Mouse (Mus musculus) liver, adult 2 months (tissue): ENCODE data around the gene Trappc2l. TPM values are rescaled to one million over a fixed set of nuclear protein-coding genes. Genes with fewer than 3 reads are reported as not detected.

Experiments
- DNase-seq: peaks from one replicate; pipeline ENCODE4 v3.0.0-alpha.2; 2011; ENCODE audit warnings: low read depth, low spot score; ENCODE audit errors: extremely low read depth
- H3K27ac ChIP-seq: fragments of 200-500 bp; replicated peaks from 2 replicates; pipeline ENCODE4 v1.5.1; 2012; ENCODE audit warnings: low read depth, mild to moderate bottlenecking, control low read depth, inconsistent platforms, low read length; ENCODE audit not compliant: insufficient read depth
- H3K27me3 ChIP-seq: fragments of 200-500 bp; 2 replicates; pipeline ENCODE4 v1.6.1; 2012; ENCODE audit warnings: mild to moderate bottlenecking, moderate library complexity, low read length, inconsistent platforms; ENCODE audit not compliant: control insufficient read depth, insufficient read depth
- H3K36me3 ChIP-seq: fragments of 200-500 bp; 2 replicates; pipeline ENCODE4 v1.6.1; 2012; ENCODE audit warnings: low read length, inconsistent platforms; ENCODE audit not compliant: control insufficient read depth, insufficient read depth
- H3K4me1 ChIP-seq: fragments of 200-500 bp; 2 replicates; pipeline ENCODE4 v1.6.1; 2011; ENCODE audit warnings: low read length; ENCODE audit not compliant: control insufficient read depth, insufficient read depth
- H3K4me3 ChIP-seq: fragments of 200-500 bp; 2 replicates; pipeline ENCODE4 v1.5.1; 2011; ENCODE audit warnings: low read depth, mild to moderate bottlenecking, control low read depth, low read length, moderate library complexity; ENCODE audit not compliant: insufficient read depth
- H3K79me2 ChIP-seq: fragments of 200-500 bp; 2 replicates; pipeline ENCODE4 v1.6.1; 2012; ENCODE audit warnings: inconsistent platforms, mild to moderate bottlenecking, low read length, moderate library complexity; ENCODE audit not compliant: control insufficient read depth, insufficient read depth
- H3K9ac ChIP-seq: fragments of 200-500 bp; 2 replicates; pipeline ENCODE4 v1.6.1; 2012; ENCODE audit warnings: low read depth, mild to moderate bottlenecking, control low read depth, inconsistent platforms, low read length
- CTCF ChIP-seq: fragments of 200-500 bp; IDR thresholded peaks from 2 replicates; pipeline ENCODE4 v1.5.1; 2011; ENCODE audit warnings: low read depth, low read length, control low read depth
- POLR2A ChIP-seq: fragments of 200-500 bp; IDR thresholded peaks from 2 replicates; pipeline ENCODE4 v1.6.1; 2011; ENCODE audit warnings: low read length, control low read depth; ENCODE audit not compliant: insufficient read depth; ENCODE audit errors: extremely low read depth
- WGBS: fragments of 180-500 bp; shearing (Covaris S2); methylation state at CpG from one replicate; pipeline ENCODE4 v1.1.7; 2018; 5-methylcytosine and 5-hydroxymethylcytosine counted together
- polyA plus RNA-seq: library from polyadenylated mRNA; depleted of rRNA; stranded (reverse); fragments of >200 nt; gene quantifications from 2 replicates; pipeline ENCODE4 v1.2.3, GENCODE M21; 2012; rRNA removed
- total RNA-seq: library from RNA; depleted of rRNA; stranded (reverse); fragments of >200 nt; gene quantifications from 2 replicates; pipeline ENCODE4 v1.2.3, GENCODE M21; 2014; rRNA removed

Gene Trappc2l
- total and polyA plus RNA-seq, 2 experiments = 7.4 to 74.7 TPM

- no peak overlapping the region for H3K27ac ChIP-seq
- no peaks in the 10 kb centered on the region for H3K36me3 ChIP-seq
- H3K79me2 ChIP-seq = no peaks in the 10 kb centered on the region
- H3K9ac ChIP-seq = no peak overlapping the region
- no peak overlapping the region for H3K4me3 ChIP-seq
- no peak for DNase-seq
- 79% methylated on average over 5 of the region's 5 CpGs for WGBS
- H3K27me3 ChIP-seq = no peaks in the 10 kb centered on the region
- no peaks in the 10 kb centered on the region for H3K4me1 ChIP-seq
- TF ChIP-seq CTCF = no peak
- no peak for TF ChIP-seq POLR2A
Measured at GRCm38 (mm10) chr8:122663670-122664069, 52.2 kb downstream of the Trappc2l start.

- WGBS = 68% methylated on average over 8 of the region's 8 CpGs
- no peak overlapping the region for H3K9ac ChIP-seq
- H3K27ac ChIP-seq = peak overlapping the region; percentile 58
- DNase-seq = no peak
- H3K27me3 ChIP-seq = no peaks in the 10 kb centered on the region
- H3K36me3 ChIP-seq = no peaks in the 10 kb centered on the region
- no peaks in the 10 kb centered on the region for H3K4me1 ChIP-seq
- TF ChIP-seq CTCF (no peak), POLR2A (no peak)
- H3K79me2 ChIP-seq = no peaks in the 10 kb centered on the region
- H3K4me3 ChIP-seq = no peak overlapping the region
Measured at GRCm38 (mm10) chr8:122665221-122665620, 53.8 kb downstream of the Trappc2l start.

DNA sequence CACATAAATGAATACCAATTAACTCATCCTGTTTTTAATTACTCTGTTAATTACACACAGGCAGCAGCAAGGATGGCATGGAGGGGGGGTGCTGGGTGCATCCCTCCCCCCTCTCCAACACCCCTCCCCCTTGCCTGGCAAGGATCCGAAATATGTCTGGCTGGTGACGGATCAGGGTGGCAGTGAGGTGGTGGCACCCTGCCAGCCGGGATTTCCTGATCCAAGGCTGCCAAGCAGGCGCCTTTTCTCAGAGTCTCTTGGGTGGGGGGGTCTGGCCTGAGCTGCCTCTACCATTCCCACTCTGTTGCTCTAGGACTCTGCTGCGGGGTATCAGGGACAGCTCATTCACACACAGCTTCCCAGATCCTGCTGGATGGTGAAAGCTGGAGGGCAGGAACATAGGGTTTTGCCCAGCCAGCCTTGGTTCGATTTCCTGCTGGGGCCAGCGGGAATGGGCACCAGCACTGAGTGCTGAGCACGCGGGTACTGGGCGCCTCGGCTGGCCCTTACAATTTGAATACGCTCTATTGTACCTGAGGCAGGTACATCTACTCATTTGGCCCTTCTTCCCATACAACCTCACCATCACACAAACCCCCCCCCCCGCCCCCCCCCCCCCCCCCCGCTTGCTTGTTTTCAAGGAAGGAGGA, 54.4 kb downstream of the Trappc2l start:
- Histone ChIP-seq H3K27ac (peak overlapping the region; percentile 58), H3K36me3 (no peaks in the 10 kb centered on the region), H3K27me3 (no peaks in the 10 kb centered on the region), H3K9ac (no peak overlapping the region), H3K4me1 (no peaks in the 10 kb centered on the region), H3K4me3 (no peak overlapping the region), H3K79me2 (no peaks in the 10 kb centered on the region)
- 65% methylated on average over 13 of the region's 14 CpGs for WGBS
- TF ChIP-seq CTCF (no peak), POLR2A (no peak)
- DNase-seq = no peak

Other genes starting within 250 kb of the Trappc2l start
- gene Zc3h18, start 235.0 kb upstream of the Trappc2l start, total RNA-seq = 10.9 and 14.0 TPM in 2 replicates
- gene Zc3h18, start 235.0 kb upstream of the Trappc2l start, polyA plus RNA-seq = 18.3 and 22.3 TPM in 2 replicates
- gene Il17c, start 189.6 kb upstream of the Trappc2l start, total RNA-seq = not detected in 2 replicates
- not detected in 2 replicates for gene Il17c, start 189.6 kb upstream of the Trappc2l start, polyA plus RNA-seq
- 13.9 and 23.4 TPM in 2 replicates for gene Cyba, start 178.7 kb upstream of the Trappc2l start, total RNA-seq
- 24.4 and 34.2 TPM in 2 replicates for gene Cyba, start 178.7 kb upstream of the Trappc2l start, polyA plus RNA-seq
- gene Mvd, start 168.2 kb upstream of the Trappc2l start, total RNA-seq = 15.3 and 20.9 TPM in 2 replicates
- gene Mvd, start 168.2 kb upstream of the Trappc2l start, polyA plus RNA-seq = 68.7 and 71.4 TPM in 2 replicates
- not detected in 2 replicates for gene Snai3, start 150.9 kb upstream of the Trappc2l start, total RNA-seq
- gene Snai3, start 150.9 kb upstream of the Trappc2l start, polyA plus RNA-seq = 0.44 and 0.46 TPM in 2 replicates
- 5.3 and 6.8 TPM in 2 replicates for gene Rnf166, start 135.6 kb upstream of the Trappc2l start, total RNA-seq
- gene Rnf166, start 135.6 kb upstream of the Trappc2l start, polyA plus RNA-seq = 22.8 and 24.2 TPM in 2 replicates
- 7.0 and 13.5 TPM in 2 replicates for gene Ctu2, start 135.5 kb upstream of the Trappc2l start, total RNA-seq
- gene Ctu2, start 135.5 kb upstream of the Trappc2l start, polyA plus RNA-seq = 21.1 and 27.0 TPM in 2 replicates
- gene Piezo1, start 60.3 kb upstream of the Trappc2l start, total RNA-seq = 2.2 and 4.6 TPM in 2 replicates
- gene Piezo1, start 60.3 kb upstream of the Trappc2l start, polyA plus RNA-seq = 8.0 and 11.1 TPM in 2 replicates
- 1.0 and 3.0 TPM in 2 replicates for gene Cdt1, start 43.6 kb upstream of the Trappc2l start, total RNA-seq
- 2.5 and 2.9 TPM in 2 replicates for gene Cdt1, start 43.6 kb upstream of the Trappc2l start, polyA plus RNA-seq
- 59.8 and 68.3 TPM in 2 replicates for gene Aprt, start 34.7 kb upstream of the Trappc2l start, total RNA-seq
- gene Aprt, start 34.7 kb upstream of the Trappc2l start, polyA plus RNA-seq = 80.5 and 105 TPM in 2 replicates
- gene Galns, start 177 bp upstream of the Trappc2l start, total RNA-seq = 4.1 and 4.4 TPM in 2 replicates
- gene Galns, start 177 bp upstream of the Trappc2l start, polyA plus RNA-seq = 4.4 and 6.6 TPM in 2 replicates
- gene Pabpn1l, start 11.1 kb downstream of the Trappc2l start, total RNA-seq = not detected in 2 replicates
- gene Pabpn1l, start 11.1 kb downstream of the Trappc2l start, polyA plus RNA-seq = not detected in 2 replicates
- gene Cbfa2t3, start 87.5 kb downstream of the Trappc2l start, total RNA-seq = 0.28 and 0.40 TPM in 2 replicates
- 1.2 and 1.3 TPM in 2 replicates for gene Cbfa2t3, start 87.5 kb downstream of the Trappc2l start, polyA plus RNA-seq
- 12.8 and 13.7 TPM in 2 replicates for gene Acsf3, start 163.8 kb downstream of the Trappc2l start, total RNA-seq
- 38.4 and 39.7 TPM in 2 replicates for gene Acsf3, start 163.8 kb downstream of the Trappc2l start, polyA plus RNA-seq
- 0.07 TPM in 1 of 2 replicates, not detected in the other for gene Cdh15, start 236.3 kb downstream of the Trappc2l start, total RNA-seq
- gene Cdh15, start 236.3 kb downstream of the Trappc2l start, polyA plus RNA-seq = 0.06 and 0.11 TPM in 2 replicates